In the genomic region with DNA sequence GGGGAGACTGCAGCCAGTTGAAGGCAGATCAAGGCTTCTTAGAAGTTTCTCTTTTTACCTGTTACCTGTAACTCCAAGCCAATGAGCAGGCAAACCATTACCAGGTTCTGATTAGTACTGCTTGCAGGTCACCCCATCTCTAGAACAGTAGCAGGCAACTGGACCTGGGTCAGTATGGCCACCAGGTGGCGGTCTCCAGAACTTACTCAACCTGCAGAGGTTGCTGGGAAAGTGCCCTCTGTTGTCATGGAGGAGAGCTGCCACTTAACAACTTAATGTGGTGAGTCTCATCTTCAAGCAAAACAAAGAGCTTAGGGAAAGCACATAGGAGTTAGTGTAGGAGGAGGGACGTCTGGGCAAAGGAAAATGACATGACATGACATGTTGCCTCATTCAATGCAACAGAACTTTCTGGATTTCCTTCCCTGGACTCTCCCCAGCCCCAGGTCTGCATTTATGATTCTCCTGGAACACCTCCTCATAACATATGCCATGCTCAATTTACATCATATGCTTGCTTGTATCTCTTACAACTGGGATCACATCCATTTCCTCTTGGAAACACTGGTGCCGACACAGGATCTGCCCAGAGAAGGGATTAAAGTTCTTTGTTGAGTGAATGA, we compare ENCODE assay signal across 8 mouse cellular contexts.
DNase-seq lines count a peak whose midpoint lies in the region.
"Had no signal": no experiment of that assay in that cellular context is flagged by ENCODE, and none has a peak within 500 bp of the region (broad histone marks: within the 10 kb centered on the region; RNA-seq: fewer than 3 reads in every experiment).

No protein-coding gene starts in this region.

- peak; percentile 66 for DNase-seq in urinary bladder, postnatal 14 days (ENCODE audit: low spot score)
- no peak for DNase-seq in urinary bladder, adult 2 months (ENCODE audit: low spot score)
- peak; percentile 82 to 87 for DNase-seq in adrenal gland, postnatal 36 days
- peak; percentile 32 for DNase-seq in embryo, embryonic 11.5 days (ENCODE audit: low read depth, low spot score)
- peak; percentile 81 for DNase-seq in heart, postnatal 4 days
- DNase-seq in lung, adult 18-20 months: peak; percentile 78 to 87
- DNase-seq in splenic B cell, adult 2 months (ENCODE audit: low read depth, low spot score): peak; percentile 26

- H3K36me3 ChIP-seq in splenic B cell, adult 2 months (ENCODE audit: control insufficient read depth, insufficient read depth, low read length, poor library complexity, severe bottlenecking): no peaks in the 10 kb centered on the region
- H3K36me3 ChIP-seq: limb, embryonic 12.5 days had no signal

- no peaks in the 10 kb centered on the region for H3K27me3 ChIP-seq in splenic B cell, adult 2 months (ENCODE audit: control insufficient read depth, insufficient read depth, low read length, poor library complexity, severe bottlenecking)
- H3K27me3 ChIP-seq: limb, embryonic 12.5 days had no signal
